Mouse (Mus musculus) embryo, embryonic 10 days (tissue): ENCODE results near the gene Zfand6.

ENCODE experiments used
- DNase-seq: peaks from one replicate; pipeline ENCODE4 v3.0.0-alpha.2; 2015; ENCODE audit warnings: low spot score

Gene Zfand6

DNA sequence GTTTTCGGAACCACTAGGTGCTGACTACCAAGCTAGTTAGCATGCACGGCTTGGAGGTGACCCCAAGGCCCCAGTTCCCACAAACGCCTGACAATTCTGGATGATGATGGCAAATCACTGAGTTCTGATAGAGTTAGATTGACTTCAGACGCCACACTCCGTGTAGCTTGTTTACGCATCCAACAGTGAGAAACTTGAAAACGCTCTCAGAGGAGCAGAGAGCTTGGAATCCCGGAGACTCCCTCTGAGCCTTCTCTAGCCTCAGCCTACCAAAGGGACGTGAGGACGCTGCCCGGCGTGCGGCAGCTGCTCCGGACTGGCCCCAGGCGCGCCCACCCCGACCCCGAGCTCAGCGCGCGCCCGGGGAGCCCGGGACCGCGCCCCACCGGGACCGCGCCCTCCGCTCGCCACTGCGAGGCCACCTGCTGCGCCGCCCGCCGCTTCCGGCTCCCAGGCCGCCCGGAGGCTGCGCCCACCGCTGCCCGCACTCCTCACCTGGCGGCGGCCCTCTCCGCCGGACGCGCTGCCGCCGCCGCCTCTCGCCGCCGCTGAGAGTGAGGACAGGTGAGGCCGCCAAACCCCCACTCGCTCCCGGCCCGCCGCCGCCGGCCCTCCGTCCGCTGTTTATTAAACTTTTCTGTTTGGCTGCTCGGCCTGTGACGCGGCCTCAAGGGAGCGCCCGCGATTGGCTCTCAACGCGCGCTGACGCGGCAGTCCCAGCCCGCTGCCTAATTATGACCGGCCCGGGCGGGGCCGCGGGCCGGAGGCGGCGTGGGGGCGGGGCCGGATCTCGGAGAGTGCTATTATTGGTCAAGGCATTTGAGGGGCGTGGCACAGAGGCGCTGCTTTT, at the start of gene Zfand6:
TSS of gene Zfand6 (minus strand) at position 709 of the 850 bp plus-strand sequence.
- DNase-seq, result peak; percentile 96

DNA sequence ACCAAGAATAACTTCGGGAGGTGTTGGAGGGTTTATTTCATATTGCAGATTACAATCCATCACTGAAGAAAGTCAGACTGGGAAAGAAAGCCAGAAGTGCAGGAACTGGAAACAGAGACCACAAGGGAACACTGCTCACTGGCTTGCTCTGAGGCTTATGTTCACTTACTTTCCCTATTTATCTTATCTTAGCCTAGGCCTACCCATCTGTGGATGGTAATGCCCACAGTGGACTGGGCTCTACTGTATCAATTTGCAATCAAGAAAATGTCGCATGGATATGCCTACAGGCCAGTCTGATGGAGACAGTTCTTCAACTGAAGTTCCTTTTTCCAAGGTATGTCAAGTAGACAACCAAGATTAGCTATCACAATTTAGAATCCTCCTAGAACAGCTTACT, 47.0 kb upstream of the Zfand6 start:
- DNase-seq, result no peak

DNA sequence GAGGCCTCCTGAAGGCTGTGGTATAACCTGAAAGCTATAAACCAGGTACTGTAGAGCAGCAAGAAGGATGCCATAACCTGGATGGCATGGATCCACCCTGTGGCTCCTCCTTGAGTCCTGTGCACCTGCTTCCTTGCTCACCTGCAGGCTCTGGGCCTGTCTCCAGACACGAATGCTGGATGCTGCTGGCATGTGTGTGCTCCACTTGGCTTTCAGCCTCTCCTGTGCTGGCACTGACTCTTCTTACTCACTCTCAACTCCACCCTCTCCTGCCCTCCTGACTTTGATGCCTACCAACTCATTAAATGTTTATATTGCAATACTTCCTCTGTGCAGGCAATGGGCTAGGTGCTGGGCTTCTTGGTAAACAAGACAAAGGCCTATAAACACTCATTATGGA, 43.3 kb upstream of the Zfand6 start:
- DNase-seq, result no peak

DNA sequence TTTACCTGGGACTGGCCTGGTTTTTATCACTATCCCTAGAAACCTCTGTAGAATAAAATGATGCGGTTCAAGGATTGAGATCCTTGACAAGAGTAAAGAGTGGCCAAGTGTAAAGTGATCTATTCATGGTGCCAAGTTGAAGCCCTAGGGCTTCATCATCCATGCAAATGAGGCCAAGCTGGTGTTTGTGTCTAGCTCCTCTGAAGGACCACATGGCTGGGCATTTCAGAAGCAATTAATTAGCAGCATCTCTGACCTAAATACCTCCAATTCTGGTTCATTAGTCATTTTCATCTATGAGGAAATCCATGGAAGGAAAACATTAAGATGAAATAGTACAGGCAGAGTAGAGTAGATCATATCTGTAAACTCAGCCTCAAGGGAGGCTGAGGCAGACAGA, 42.3 kb upstream of the Zfand6 start:
- no peak for DNase-seq

DNA sequence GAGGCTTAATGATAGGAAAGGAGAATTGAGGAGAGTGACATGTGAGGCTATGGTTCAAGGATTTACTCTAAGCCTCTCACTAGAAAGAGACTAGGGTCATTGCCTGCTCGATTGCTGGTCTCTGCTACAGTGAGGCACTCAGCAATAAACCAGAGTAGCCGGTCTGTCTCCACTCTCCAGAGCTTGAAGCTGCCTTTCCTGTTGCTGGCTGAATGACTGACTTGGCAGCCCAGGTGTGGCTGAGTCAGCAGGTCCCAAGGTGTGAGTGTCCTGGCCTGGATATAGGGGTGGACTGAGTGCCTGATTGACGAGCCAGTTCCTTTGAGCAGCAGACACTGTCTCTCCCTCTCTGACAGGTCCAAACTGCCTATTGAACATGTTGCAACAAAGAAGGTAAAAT, 41.3 kb upstream of the Zfand6 start:
- DNase-seq, result no peak

DNA sequence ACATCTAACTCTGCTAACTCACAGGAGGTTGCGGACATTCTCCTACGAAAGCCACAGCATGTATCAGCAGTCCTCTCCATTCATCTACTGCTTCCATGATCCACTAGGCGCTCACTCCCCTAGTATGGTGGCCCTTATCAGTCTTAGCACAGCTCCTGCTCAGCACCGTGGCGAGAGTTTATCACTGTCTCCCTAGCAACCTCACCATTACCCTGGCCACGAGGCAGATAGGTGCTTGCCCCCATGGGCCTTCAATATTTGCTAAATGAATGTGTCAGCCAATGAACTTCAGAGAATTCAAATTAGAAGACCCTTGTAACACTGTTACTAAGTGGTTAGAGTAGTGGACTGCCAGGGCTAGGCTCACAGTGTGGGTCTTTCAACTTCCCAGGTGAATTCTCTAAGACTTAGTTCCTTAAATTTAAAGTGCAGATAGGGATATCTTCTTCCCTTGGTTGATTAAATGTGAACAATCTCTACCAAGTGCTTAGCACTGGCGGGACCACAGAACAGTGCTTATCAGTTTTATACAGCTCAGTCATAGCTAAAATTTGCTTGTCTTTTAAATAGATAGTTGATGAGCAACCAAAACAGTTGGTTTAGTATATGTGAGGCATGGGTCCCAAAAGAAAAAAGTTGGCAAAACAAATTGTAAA, 33.2 kb upstream of the Zfand6 start:
- peak; percentile 22 for DNase-seq

DNA sequence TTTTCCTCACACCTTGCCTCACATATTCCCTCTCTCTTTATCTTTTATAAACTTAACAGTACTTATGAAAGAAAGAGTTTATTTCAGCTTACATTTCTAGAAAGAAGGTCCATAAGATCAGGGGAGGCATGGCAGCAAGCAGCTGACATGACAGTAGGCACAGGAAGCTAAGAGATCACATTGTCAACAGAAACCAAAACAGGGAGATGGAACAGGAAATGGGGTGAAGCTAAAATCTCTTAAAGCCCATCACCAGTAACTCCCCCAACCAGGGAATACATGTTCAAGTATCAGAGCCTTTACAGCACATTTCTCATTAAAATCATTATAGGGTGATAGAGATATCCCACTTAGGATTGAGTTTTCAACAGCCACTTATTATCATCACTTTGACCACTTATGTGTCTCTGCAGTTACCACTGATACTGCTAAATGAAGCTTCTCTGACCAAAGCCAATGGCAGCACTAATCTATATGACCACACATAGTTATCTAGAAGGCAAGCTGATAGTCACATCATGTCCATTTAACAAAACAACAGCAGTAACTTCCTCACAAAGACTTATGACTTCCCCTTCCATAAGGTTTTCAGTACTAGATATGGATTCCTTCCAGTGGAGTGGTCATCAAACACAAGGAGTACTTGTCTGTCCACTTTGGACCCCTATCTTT, 20.7 kb upstream of the Zfand6 start:
- DNase-seq, result no peak

DNA sequence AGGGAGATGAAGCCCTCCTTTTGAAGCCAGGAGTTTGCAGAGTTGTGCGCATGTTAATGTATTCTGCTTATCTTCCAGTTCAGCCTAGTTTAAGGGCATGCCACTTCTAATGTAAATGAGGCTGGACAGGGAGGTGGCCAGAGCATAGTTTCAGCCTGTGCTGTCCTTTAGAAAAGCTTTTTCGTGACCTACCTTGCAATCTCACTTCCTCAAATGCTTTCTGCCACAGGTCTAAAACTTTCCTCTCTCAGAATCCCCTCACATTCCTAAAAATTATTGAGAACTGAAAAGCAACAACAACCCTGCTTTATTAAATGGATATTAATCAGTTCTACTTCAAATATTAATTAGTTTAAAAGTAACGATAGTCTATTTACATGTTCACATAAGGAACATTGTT, 17.1 kb upstream of the Zfand6 start:
- DNase-seq, result no peak

DNA sequence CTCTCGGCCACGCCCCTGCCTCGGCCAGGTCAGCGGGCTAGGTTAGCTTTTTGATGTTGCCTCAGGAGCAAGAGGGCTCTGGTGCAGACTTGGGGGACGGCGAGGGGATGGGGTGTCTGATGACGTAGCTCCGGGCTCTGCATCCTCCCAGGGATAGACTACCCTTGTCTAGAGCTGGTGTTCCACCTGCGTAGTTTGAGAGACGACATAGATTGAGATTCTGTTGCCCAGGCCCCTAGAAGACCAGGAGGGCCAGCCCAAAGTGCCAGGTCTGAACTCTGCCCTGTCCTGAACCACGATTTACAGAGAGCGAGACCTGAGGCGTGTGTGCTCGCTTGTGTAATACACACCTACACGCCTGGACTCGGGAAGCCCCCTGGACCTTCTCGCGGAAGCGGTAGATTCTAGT, 346 bp upstream of the Zfand6 start:
- DNase-seq, result no peak

DNA sequence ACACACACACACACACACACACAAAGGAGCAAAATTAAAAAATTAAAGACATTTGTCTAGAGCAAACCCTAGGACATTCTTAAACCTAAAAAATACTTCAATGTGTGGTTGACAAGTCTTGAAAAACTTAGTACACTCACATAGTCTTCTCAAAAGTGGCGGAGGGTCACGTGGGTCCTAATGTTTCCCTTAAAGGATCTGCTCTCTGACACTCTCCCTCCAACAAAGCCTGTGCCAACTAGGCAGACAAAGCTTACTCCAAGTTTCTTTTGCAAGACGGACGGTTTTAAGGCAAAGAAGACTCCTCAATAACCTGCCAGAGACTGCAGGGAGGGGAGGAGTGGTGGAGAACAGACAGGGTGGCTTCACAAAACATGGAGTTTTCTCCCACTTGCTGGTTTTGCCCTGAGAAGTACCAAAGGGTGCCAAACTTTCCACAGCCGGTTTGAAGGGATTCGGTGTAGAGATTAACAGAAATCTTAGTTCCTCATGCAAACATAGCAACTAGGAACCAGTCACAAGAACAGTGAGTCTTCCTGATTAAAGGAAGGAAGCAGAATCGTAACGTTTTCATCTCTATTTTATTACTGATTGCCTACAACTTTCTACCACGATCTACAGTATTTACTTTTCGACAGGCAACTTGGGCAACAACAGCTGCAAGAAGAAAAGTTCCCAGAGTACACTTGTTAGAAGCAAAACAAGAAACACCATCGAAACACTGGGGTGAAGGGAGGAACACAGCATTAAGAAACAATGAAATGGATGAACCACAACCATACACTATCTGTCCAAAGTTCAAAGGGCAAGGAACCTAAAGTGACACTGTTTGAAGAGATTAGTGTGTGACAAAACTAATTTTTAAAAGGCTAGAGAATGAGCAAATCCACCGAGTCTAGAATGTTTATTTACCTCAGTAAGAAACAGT, 1.8 kb downstream of the Zfand6 start:
- no peak for DNase-seq

DNA sequence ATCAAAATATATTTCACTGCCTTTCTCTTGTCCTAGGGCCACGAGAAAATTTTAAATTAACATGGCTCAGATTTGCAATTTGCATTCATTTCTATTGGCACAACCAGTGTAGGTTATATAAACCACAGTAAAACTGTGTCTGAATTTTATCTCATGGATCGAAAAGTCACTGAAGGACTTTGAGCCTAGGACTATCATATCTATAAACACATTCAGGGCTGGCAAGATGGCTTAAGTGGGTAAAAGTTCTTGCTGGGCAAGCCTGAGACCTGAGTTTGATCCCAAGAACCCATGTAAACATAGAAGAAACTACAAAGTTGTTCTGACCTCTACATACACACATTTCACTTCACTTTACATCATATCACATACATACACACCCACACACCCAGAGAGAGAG, 3.4 kb downstream of the Zfand6 start:
- DNase-seq, result no peak

DNA sequence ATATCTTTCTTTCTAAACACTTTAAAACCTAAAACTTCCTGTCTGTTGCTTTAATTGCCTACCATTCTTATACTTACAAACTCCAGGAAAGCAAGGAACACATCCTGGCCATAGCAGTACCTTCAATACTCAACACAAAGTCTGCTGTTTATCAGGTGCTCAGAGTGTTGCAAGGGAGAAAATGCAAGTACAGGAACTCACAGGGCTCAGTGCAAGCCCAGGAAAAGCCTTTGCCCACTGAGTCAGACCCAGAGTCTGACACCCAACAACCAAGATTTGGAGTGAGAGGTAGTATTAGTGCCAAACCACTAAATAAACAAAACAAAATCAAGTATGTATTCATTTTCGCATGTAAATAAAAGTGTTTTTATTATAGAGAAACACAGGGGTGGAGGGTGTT, 5.1 kb downstream of the Zfand6 start:
- no peak for DNase-seq

DNA sequence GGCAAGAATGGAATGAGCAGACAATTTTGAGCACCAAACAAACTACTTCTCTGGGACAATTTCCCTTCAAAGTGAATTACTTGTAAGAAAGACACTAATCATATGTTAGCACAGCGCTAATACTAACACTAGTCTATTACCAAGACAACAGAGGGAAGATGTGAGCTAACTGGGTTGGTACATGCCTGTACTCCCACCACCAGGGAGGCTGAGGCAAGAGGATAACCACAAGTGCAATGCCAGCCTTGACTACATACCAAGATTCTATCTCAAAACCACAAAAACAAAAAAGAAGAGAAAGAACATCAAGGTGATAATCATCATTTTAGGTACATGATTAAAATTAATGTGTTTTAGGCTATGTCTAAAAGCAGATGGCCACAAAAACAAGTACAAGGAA, 8.2 kb downstream of the Zfand6 start:
- no peak for DNase-seq

DNA sequence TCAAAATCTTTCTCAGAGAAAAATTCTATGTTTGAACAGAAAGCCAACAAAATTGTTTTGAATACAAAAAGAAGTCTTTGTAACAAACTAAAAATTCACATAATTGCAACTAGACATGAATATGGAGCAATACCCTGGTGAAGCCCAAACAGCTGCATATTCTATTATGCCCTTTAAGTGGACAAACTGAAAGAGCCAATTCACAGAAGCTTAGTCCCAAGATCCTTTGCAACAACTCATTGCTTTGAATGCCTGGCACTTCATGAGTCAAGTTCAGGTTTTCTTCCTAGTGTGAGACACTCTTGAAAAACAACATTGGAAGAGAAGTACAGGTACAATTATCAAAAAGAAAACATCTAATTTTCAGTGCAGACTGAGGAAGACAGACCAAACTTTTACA, 8.8 kb downstream of the Zfand6 start:
- no peak for DNase-seq

DNA sequence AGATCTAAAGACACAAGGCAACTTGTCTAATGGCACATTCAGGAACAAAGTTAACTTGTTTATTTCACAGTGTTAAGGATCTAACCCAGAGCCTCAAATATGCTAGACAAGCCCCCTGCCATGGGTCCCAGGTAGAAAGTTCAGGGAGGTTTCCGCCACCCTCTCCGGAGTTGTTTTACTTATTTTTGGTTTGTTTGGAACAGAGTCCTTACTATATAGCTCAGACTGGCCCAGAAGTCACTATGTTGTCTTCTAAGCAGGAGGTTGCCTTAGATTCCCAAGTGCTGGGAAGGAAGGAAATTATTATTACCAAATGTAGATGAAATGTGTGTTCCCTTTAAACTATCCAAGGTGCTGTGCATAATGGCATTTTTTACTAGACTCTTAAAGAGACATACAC, 9.7 kb downstream of the Zfand6 start:
- no peak for DNase-seq

DNA sequence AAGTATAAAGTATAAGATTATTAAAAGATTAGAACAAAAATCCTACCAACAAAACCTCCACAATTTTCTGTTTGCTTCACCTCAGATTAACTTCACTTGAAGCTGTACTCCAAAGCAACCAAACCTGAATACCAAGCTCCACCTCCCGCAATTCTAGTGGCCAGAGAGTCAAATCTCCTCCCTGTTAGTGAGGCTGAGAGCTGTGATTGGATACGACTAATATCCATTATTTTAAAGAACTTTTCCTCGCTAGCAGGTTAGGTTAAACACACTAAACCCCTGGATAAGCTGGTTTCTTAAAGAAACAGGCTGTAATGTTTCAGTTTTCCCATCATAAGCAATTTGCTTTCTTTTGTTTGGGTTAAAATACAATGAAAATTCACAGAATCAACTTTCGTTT, 10.5 kb downstream of the Zfand6 start:
- peak; percentile 91 for DNase-seq

DNA sequence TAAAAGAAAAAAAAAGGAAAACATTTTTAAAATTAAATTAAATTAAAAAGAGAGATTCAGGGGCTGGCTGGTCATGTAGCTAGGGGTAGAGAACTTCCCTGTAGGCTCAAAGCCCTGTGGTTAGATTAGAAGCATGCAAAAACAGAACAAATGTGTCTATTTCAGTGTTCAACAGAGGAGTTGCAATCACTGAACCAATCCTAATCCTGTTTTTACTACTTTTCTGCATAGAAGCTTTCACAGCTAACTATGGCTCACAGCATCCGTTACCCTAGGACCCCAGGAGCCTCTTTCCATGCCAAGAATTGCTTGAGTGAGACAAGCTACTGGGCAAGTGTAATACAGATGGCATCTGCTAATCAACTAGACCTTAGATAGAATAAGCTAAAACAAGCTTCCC, 16.7 kb downstream of the Zfand6 start:
- no peak for DNase-seq

DNA sequence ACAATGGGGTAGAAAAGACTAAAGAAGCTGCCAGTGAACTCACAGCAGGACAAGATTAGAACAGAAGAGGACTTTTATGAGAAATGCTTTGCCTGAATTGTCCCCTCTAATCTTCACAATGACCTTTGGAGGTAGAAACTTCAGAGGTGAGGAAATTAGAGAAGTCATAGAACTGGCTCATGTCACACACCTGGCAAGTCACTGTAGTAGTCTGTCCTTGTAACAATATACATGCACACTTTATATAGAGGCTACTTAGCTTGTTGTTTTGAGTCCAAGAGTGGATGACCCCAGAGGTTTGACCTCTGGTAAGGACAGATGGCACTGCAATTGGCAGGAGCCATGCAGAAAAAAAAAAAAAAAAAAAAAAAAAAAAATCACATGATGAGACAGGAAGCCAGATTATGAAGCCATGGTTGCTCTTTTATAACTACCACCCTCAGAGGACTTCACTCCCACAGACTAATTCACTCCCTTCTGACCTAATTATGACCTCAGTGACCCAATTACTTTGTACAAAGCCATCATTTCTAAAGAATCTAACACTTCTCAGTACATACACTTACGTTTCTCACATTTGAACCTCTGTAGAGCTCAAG, 20.1 kb downstream of the Zfand6 start:
- no peak for DNase-seq

DNA sequence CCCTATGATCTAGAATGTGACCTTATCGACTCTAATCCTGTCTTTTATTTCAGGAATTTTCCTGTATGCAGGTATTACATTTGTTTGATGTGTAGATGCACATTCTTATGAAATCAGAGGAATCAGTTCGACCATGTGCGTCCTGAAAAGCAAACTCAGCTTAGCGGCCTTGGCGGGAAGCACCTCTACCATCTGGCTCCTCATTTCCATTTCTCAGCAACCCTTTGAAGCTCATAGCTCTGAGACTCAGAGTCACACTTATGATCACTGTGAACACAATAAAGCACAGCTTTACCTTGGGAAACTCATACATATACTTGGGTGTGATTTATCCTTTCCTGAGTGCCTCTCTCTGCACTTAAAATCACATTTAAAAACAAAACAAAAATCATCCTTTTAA, 21.8 kb downstream of the Zfand6 start:
- DNase-seq, result peak; percentile 9

DNA sequence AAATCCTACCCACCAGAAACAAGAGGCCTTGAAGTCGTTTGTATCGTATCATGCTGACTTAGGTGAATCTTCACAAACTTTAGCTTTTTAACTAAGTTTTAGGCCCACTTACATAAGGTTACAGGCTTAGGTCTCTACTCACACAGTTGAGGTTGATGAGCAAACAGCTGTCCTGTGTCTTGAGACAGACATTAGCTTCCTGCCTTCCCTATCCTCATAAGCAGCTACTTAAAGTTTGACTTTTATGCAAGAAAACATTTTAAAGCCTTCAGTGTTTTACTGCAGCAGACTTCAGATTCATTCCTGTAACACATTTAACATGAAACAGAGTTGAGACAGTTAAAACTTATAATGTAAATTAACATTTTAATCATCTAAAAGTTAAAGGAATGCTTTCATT, 37.0 kb downstream of the Zfand6 start:
- no peak for DNase-seq

DNA sequence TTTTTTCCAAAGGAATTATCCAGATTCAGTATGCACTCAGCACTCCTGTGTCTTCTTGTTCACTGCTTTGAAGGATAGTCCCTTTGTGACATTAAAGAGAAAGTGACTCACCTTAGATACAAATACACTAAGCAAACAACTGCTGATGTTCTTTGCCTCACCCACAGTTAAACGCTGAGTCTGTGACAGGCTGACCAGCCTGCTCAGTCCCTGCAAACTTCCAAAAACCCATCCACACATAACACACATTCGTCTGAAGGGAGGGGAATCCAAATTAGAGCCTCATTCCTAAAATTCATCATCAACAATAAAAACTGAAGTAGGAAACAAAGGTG, 37.8 kb downstream of the Zfand6 start:
- no peak for DNase-seq
